Mouse (Mus musculus): ENCODE data around the gene Hsd17b1. TPM values are rescaled to one million over a fixed set of nuclear protein-coding genes. Genes with fewer than 3 reads are reported as not detected.

Hsd17b1 gene
- 0.16 and 0.29 TPM in 2 replicates for polyA plus RNA-seq (2012; rRNA removed)

GRCm38 (mm10) chr11:101078121-101078520 lies at the start of gene Hsd17b1:
Gene Hsd17b1 (plus strand): TSS chr11:101078411.

DNA sequence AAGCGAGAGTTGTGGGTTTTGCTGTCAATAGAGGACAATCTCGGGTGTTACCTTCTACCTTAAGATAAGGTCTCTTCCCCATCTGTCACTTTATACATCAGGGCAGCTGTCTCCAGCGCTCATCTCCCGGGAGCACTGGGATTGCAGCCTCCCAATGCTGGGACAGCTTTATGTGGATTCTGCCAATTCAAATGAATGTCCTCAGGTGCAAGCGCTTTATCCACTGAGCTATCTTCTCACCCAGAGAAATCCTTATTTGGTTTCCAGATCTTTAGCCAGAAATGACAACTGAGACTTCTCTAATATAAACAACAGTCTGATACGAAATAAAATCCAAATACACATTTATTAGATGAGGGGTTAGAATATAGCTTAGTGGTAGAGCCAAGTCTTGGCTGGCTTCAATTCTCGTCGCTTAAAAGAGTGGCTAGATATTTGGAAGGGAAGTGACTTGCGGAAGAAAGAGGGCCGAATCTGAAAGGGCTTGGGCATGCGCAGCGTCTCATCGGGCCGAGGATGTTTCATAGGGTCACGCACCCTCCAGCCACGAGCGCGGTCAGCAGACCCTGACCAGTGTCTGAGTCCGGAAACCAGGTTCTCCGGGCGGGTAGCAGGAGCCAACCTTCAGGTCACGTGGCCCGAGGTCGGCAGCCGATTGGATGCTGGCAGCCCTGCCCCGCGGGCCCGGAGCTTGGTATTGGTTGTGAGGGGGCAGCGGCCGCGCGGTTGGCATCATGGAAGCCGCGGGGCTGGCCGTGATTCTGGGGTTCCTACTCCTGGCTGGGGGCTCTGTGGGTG lies 8.6 kb upstream of the Hsd17b1 start, which contains the start of gene Naglu:
Gene Naglu, plus strand, starts transcription at position 622 of the 798 bp plus-strand sequence.

DNA sequence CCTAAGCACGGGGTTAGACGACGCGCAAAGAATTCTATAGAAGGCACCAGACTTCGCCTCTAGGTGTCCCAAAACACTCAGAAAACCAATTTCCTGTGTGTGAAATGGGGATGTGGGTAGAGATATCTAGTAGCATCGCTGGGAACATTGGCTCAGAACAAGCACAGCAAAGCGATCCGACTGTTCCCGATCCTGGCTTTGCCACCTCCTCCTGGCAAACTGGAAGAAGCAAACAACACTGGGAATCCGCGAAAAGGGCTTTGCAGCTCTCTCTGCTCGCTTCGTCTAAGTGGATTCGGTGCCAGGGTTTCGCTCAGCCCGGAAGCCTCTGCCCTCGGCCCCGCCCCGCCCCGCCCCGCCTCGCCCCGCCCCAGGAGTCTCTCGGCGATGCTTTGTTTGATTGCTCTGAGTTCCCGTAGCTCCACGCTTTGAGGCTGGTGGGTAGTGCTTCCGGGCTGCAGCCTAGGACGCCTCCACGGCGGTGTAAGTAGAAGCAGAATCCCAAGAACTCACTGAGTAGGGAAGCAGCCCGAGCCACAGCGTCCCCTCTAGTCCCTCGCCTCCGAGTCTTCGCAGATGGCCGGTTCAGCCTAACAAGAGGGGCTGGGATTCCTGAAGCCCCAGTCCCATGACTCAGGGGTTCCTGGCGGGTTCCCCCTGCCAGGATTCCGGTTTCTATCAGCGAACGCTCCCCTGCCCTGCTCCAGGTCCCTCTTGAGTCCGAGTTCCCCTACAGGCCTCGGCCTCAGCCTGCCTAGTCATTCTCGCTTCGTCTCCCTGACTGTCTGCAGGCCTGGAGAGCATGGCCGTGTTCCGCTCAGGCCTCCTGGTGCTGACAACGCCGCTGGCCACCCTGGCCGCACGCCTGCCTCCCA lies 4.2 kb downstream of the Hsd17b1 start, which contains the start of gene Coasy:
Gene Coasy, plus strand, starts transcription at position 358 of the 875 bp plus-strand sequence.

DNA sequence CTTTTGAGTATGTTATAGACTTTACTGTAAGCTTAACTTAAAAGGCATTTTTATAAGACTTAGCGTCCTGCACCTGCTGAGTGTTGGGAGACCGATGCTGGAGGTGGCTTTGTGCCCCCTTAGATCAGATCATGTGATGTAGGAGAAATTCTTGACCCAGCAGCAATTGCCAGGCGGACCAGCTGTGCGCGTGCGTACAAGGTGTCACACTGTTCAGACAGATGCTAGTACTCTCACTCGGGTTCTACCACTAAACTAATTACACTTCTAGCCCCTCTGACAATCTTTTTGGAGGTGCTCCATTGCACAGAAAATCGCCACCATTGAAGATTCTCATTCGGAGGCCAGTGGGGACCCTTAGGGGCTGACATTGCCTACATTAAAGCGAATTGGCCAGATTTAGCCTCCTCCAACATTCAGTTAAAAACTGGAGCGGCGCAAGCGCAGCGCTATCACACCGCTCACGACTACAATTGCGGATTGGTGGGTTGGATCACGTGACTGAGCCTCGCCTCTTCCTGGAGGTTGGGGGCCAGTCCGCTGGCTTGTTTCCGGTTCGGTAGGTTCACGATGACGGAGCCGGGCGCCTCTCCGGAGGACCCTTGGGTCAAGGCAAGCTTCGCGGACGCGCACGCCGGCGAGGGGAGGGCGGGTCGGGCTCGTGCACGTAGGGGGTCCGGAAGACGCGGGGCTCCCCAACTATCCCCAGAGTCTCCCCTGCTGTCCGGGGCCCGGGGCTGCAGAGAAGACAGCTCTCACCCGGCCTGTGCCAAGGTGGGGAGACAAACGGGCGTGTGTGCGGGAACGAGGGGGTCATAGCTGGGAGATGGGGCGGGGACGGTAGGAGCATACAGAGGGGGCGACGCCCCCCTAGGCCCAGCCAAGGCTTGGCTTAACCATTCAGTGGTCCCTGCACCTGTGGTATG lies 8.8 kb downstream of the Hsd17b1 start, which contains the start of gene Mlx:
Gene Mlx, plus strand, starts transcription at position 522 of the 926 bp plus-strand sequence.

GRCm38 (mm10) chr11:101095314-101096024 lies 17.3 kb downstream of the Hsd17b1 start, which contains the start of gene Psmc3ip:
Gene Psmc3ip (minus strand): TSS chr11:101095436.

DNA sequence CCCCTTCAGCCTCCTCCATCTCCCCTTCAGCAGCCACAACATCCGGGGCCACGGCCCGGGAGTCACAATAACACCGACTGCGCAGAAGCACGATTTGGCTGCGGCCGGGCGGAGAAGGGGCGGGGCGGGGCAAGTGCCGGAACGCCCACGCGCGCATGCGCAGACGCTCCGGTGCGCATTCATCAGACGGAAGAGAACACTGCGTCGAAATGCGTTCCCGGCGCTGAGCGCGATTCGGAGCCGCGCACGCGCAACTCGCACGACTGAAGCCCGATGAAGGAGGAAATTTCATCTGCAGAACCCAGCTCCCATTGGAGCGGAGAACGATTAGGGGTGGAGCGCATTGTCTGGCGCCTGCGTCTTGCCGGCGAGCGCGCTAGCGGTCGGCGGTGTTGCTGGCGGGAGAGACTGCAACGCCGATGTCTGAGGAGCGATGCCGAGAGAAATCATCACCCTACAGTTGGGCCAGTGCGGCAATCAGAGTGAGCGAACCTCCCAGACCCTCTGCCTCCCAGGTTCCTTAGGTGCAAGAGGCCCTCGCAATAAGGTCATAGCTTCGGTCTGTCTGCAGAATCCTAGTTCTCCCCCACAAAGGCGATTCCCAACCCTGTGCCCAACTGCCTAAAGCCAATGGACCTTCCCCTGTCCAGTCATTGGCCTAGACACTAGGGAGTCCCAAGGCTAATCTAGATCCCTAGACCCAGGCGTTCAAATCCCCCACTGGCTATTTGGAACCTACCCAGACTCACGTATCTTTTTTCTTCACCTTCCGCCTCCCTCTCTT lies 41.7 kb downstream of the Hsd17b1 start, which contains the start of the genes Retreg3 and Tubg1:
Gene Retreg3, minus strand, starts transcription at position 133 of the 784 bp plus-strand sequence.
Gene Tubg1, plus strand, starts transcription at position 178 of the 784 bp plus-strand sequence.

Other genes with a start within 250 kb of the Hsd17b1 start
- gene Stat5b, start 227.7 kb upstream of the Hsd17b1 start, polyA plus RNA-seq (2012; rRNA removed) = 11.0 and 13.0 TPM in 2 replicates
- gene Stat5a, start 219.1 kb upstream of the Hsd17b1 start, polyA plus RNA-seq (2012; rRNA removed) = 6.8 and 8.9 TPM in 2 replicates
- 17.2 and 19.3 TPM in 2 replicates for gene Stat3, start 138.9 kb upstream of the Hsd17b1 start, polyA plus RNA-seq (2012; rRNA removed)
- 7.0 and 7.8 TPM in 2 replicates for gene Cavin1, start 107.5 kb upstream of the Hsd17b1 start, polyA plus RNA-seq (2012; rRNA removed)
- gene Atp6v0a1, start 69.0 kb upstream of the Hsd17b1 start, polyA plus RNA-seq (2012; rRNA removed) = 28.4 and 31.1 TPM in 2 replicates
- gene Naglu, start 8.4 kb upstream of the Hsd17b1 start, polyA plus RNA-seq (2012; rRNA removed) = 2.9 and 3.4 TPM in 2 replicates
- 13.9 and 16.1 TPM in 2 replicates for gene Coasy, start 4.2 kb downstream of the Hsd17b1 start, polyA plus RNA-seq (2012; rRNA removed)
- 16.2 and 18.2 TPM in 2 replicates for gene Mlx, start 8.9 kb downstream of the Hsd17b1 start, polyA plus RNA-seq (2012; rRNA removed)
- gene Psmc3ip, start 17.0 kb downstream of the Hsd17b1 start, polyA plus RNA-seq (2012; rRNA removed) = 17.9 and 19.9 TPM in 2 replicates
- gene Retreg3, start 41.5 kb downstream of the Hsd17b1 start, polyA plus RNA-seq (2012; rRNA removed) = 18.0 and 21.8 TPM in 2 replicates
- gene Tubg1, start 41.5 kb downstream of the Hsd17b1 start, polyA plus RNA-seq (2012; rRNA removed) = 8.7 and 13.8 TPM in 2 replicates
- gene Tubg2, start 77.5 kb downstream of the Hsd17b1 start, polyA plus RNA-seq (2012; rRNA removed) = 0.08 and 0.11 TPM in 2 replicates
- 0.14 and 0.15 TPM in 2 replicates for gene Cntnap1, start 92.1 kb downstream of the Hsd17b1 start, polyA plus RNA-seq (2012; rRNA removed)
- 0.95 and 0.97 TPM in 2 replicates for gene Plekhh3, start 92.9 kb downstream of the Hsd17b1 start, polyA plus RNA-seq (2012; rRNA removed)
- not detected in 2 replicates for gene Ccr10, start 97.0 kb downstream of the Hsd17b1 start, polyA plus RNA-seq (2012; rRNA removed)
- 8.9 and 9.4 TPM in 2 replicates for gene Ezh1, start 148.1 kb downstream of the Hsd17b1 start, polyA plus RNA-seq (2012; rRNA removed)
- gene Ramp2, start 167.6 kb downstream of the Hsd17b1 start, polyA plus RNA-seq (2012; rRNA removed) = 13.0 and 15.1 TPM in 2 replicates
- 34.6 and 40.2 TPM in 2 replicates for gene Vps25, start 175.3 kb downstream of the Hsd17b1 start, polyA plus RNA-seq (2012; rRNA removed)
- 5.2 and 5.4 TPM in 2 replicates for gene Wnk4, start 182.2 kb downstream of the Hsd17b1 start, polyA plus RNA-seq (2012; rRNA removed)
- gene Cntd1, start 200.6 kb downstream of the Hsd17b1 start, polyA plus RNA-seq (2012; rRNA removed) = 0.37 and 0.56 TPM in 2 replicates
- 50.7 and 59.2 TPM in 2 replicates for gene Coa3, start 200.7 kb downstream of the Hsd17b1 start, polyA plus RNA-seq (2012; rRNA removed)
- 67.0 and 70.3 TPM in 2 replicates for gene Becn1, start 223.9 kb downstream of the Hsd17b1 start, polyA plus RNA-seq (2012; rRNA removed)
- gene Psme3, start 237.8 kb downstream of the Hsd17b1 start, polyA plus RNA-seq (2012; rRNA removed) = 111 and 131 TPM in 2 replicates
- 3.2 and 5.2 TPM in 2 replicates for gene Aoc2, start 246.7 kb downstream of the Hsd17b1 start, polyA plus RNA-seq (2012; rRNA removed)

Measured in liver, embryonic 14 days (tissue).